Mouse (Mus musculus): ENCODE results near the gene Eif2b4. TPM values are rescaled to one million over a fixed set of nuclear protein-coding genes. Genes with fewer than 3 reads are reported as not detected.
"Not testable (repeated sequence)": the region's sequence is repeated elsewhere in the genome, so short reads cannot be mapped to it uniquely, and the experiment has no call there.

The Eif2b4 gene
- 10 to 100 TPM; 47.9 to 49.1 TPM for polyA plus RNA-seq (2017; shearing (Covaris generic))

- peak; percentile 93 for ATAC-seq
Measured at GRCm38 (mm10) chr5:31192939-31193630, at the start of gene Eif2b4, which contains the start of gene Snx17. Eif2b4 (minus strand) TSS chr5:31193430. Snx17 (plus strand) TSS chr5:31193227.

GRCm38 (mm10) chr5:31242191-31242590 lies 49.0 kb upstream of the Eif2b4 start:
- no peak for ATAC-seq

GRCm38 (mm10) chr5:31241522-31242034 lies 48.3 kb upstream of the Eif2b4 start:
- peak; percentile 28 for ATAC-seq

- peak; percentile 98 for ATAC-seq
Measured at GRCm38 (mm10) chr5:31240637-31241521, 47.6 kb upstream of the Eif2b4 start, which contains the start of the genes Nrbp1 and Gm9970. Nrbp1 (plus strand) TSS chr5:31240864. Gm9970 (minus strand) TSS chr5:31241232.

GRCm38 (mm10) chr5:31226641-31227040 lies 33.4 kb upstream of the Eif2b4 start:
- peak; percentile 43 for ATAC-seq

- no peak for ATAC-seq
Measured at GRCm38 (mm10) chr5:31222696-31223095, 29.5 kb upstream of the Eif2b4 start.

GRCm38 (mm10) chr5:31221304-31221945 lies 28.2 kb upstream of the Eif2b4 start:
- no peak for ATAC-seq

GRCm38 (mm10) chr5:31220448-31221303 lies 27.4 kb upstream of the Eif2b4 start, which contains the start of gene Ppm1g:
Ppm1g (minus strand) TSS chr5:31220687.
- peak; percentile 93 for ATAC-seq

GRCm38 (mm10) chr5:31219911-31220447 lies 26.7 kb upstream of the Eif2b4 start:
- peak; percentile 31 for ATAC-seq

- ATAC-seq, result no peak
Measured at GRCm38 (mm10) chr5:31219474-31219873, 26.2 kb upstream of the Eif2b4 start.

- no peak for ATAC-seq
Measured at GRCm38 (mm10) chr5:31219070-31219469, 25.8 kb upstream of the Eif2b4 start.

- no peak for ATAC-seq
Measured at GRCm38 (mm10) chr5:31218294-31218693, 25.1 kb upstream of the Eif2b4 start.

- ATAC-seq, result not testable (repeated sequence)
Measured at GRCm38 (mm10) chr5:31216554-31216953, 23.3 kb upstream of the Eif2b4 start.

GRCm38 (mm10) chr5:31204421-31204820 lies 11.2 kb upstream of the Eif2b4 start:
- ATAC-seq, result no peak

GRCm38 (mm10) chr5:31203866-31204265 lies 10.6 kb upstream of the Eif2b4 start:
- ATAC-seq, result no peak

GRCm38 (mm10) chr5:31202933-31203332 lies 9.7 kb upstream of the Eif2b4 start:
- ATAC-seq, result no peak

- peak; percentile 98 for ATAC-seq
Measured at GRCm38 (mm10) chr5:31201742-31202590, 8.7 kb upstream of the Eif2b4 start, which contains the start of gene Zfp513. Zfp513 (minus strand) TSS chr5:31202303.

GRCm38 (mm10) chr5:31201042-31201741 lies 8.0 kb upstream of the Eif2b4 start:
- no peak for ATAC-seq

GRCm38 (mm10) chr5:31200327-31200768 lies 7.1 kb upstream of the Eif2b4 start:
- ATAC-seq, result no peak

Data from CD4-positive, CD25-positive, alpha-beta regulatory T cell, adult 4 months (primary cell).